Mouse (Mus musculus) subcutaneous adipose tissue, adult 2 months (tissue): Measurements from ENCODE around the gene Ndufb7. TPM values are rescaled to one million over a fixed set of nuclear protein-coding genes. Genes with fewer than 3 reads are reported as not detected.

Experiments used
- polyA plus RNA-seq: library from polyadenylated mRNA; depleted of rRNA; stranded (reverse); fragments of >200 nt; gene quantifications from 2 replicates; pipeline ENCODE4 v1.2.3, GENCODE M21; 2012; ENCODE audit warnings: low replicate concordance; rRNA removed

Ndufb7 gene
- 425 and 518 TPM in 2 replicates for polyA plus RNA-seq

GRCm38 (mm10) chr8:83566469-83567395 lies at the start of gene Ndufb7:
Ndufb7 (plus strand) TSS chr8:83566671.

GRCm38 (mm10) chr8:83535736-83536135 lies 30.7 kb upstream of the Ndufb7 start, which contains the start of gene Olfr370:
Olfr370 (plus strand) TSS chr8:83535780.

GRCm38 (mm10) chr8:83607661-83608397 lies 41.4 kb downstream of the Ndufb7 start, which contains the start of the genes Tecr and Dnajb1:
Tecr (minus strand) TSS chr8:83607971.
Dnajb1 (plus strand) TSS chr8:83608193.

Other genes with a start within 250 kb of the Ndufb7 start
- 6.6 and 8.1 TPM in 2 replicates for gene Elmod2, start 234.2 kb upstream of the Ndufb7 start, polyA plus RNA-seq
- not detected in 2 replicates for gene Mgat4d, start 218.2 kb upstream of the Ndufb7 start, polyA plus RNA-seq
- not detected in 2 replicates for gene Clgn, start 176.8 kb upstream of the Ndufb7 start, polyA plus RNA-seq
- 10.6 and 15.4 TPM in 2 replicates for gene Scoc, start 108.3 kb upstream of the Ndufb7 start, polyA plus RNA-seq
- gene Olfr370, start 30.9 kb upstream of the Ndufb7 start, polyA plus RNA-seq = not detected in 2 replicates
- 697 and 709 TPM in 2 replicates for gene Tecr, start 41.3 kb downstream of the Ndufb7 start, polyA plus RNA-seq
- gene Dnajb1, start 41.5 kb downstream of the Ndufb7 start, polyA plus RNA-seq = 26.1 and 34.8 TPM in 2 replicates
- 40.8 and 62.0 TPM in 2 replicates for gene Gipc1, start 86.0 kb downstream of the Ndufb7 start, polyA plus RNA-seq
- 1.4 and 3.7 TPM in 2 replicates for gene Ptger1, start 100.0 kb downstream of the Ndufb7 start, polyA plus RNA-seq
- 85.8 and 106 TPM in 2 replicates for gene Pkn1, start 132.5 kb downstream of the Ndufb7 start, polyA plus RNA-seq
- 24.7 and 50.9 TPM in 2 replicates for gene Ddx39, start 148.5 kb downstream of the Ndufb7 start, polyA plus RNA-seq
- gene Adgre5, start 174.7 kb downstream of the Ndufb7 start, polyA plus RNA-seq = 82.7 and 155 TPM in 2 replicates